Mouse (Mus musculus) CH12.LX (cell line): Measurements from ENCODE around the gene Tex21. TPM values are rescaled to one million over a fixed set of nuclear protein-coding genes. Genes with fewer than 3 reads are reported as not detected.

Experiments used
- DNase-seq: peaks from one replicate; pipeline ENCODE4 v3.0.0-alpha.2; 2013; ENCODE audit errors: extremely low read depth
- H3K27ac ChIP-seq: 2 replicates; pipeline ENCODE4 v1.5.1; 2012; ENCODE audit warnings: low read depth, mild to moderate bottlenecking, control low read depth, moderate library complexity; ENCODE audit not compliant: insufficient read depth
- H3K27me3 ChIP-seq: replicated peaks from 2 replicates; pipeline ENCODE3; 2012; ENCODE audit warnings: inconsistent platforms
- H3K36me3 ChIP-seq, 2 experiments: replicated peaks in 1 of 2; 2 replicates each; pipeline versions ENCODE3 to v1.6.1; 2012; ENCODE audit warnings: inconsistent platforms in 1 of 2, low read length in 1 of 2, mild to moderate bottlenecking in 1 of 2, mixed read lengths in 1 of 2, moderate library complexity in 1 of 2; ENCODE audit not compliant: control insufficient read depth in 1 of 2, insufficient read depth in 1 of 2
- H3K4me1 ChIP-seq, 2 experiments: 2 replicates each; pipeline ENCODE4 v1.6.1; 2012; ENCODE audit warnings: inconsistent platforms in 1 of 2, moderate library complexity in 1 of 2; ENCODE audit not compliant: insufficient read depth in 2 of 2, control insufficient read depth in 1 of 2
- H3K4me2 ChIP-seq: 2 replicates; pipeline ENCODE4 v1.6.1; 2012; ENCODE audit warnings: low read depth, mild to moderate bottlenecking, control low read depth; ENCODE audit not compliant: poor library complexity, insufficient read depth, severe bottlenecking
- H3K4me3 ChIP-seq, 3 experiments: fragments of 150-350 bp in 1 of 3; sonication (generic) in 1 of 3; replicated peaks in 1 of 3; 2 replicates each; pipeline versions ENCODE3 to v1.5.1; 2011 to 2012; ENCODE audit warnings: low read depth in 2 of 3, low read length in 2 of 3, mild to moderate bottlenecking in 2 of 3, moderate library complexity in 2 of 3, control low read depth in 1 of 3, improper control_type of control experiment in 1 of 3, inconsistent platforms in 1 of 3, mixed read lengths in 1 of 3; ENCODE audit not compliant: poor library complexity in 1 of 3
- H3K79me2 ChIP-seq: replicated peaks from 2 replicates; pipeline ENCODE4 v1.6.1; 2012; ENCODE audit warnings: mild to moderate bottlenecking, moderate library complexity; ENCODE audit not compliant: control insufficient read depth, poor library complexity, insufficient read depth, severe bottlenecking; ENCODE audit errors: extremely low read depth
- H3K9ac ChIP-seq: 2 replicates; pipeline ENCODE4 v1.6.1; 2012; ENCODE audit warnings: low read depth, mild to moderate bottlenecking, control low read depth, moderate library complexity; ENCODE audit not compliant: insufficient read depth
- H3K9me3 ChIP-seq: replicated peaks from 2 replicates; pipeline ENCODE3; 2012; ENCODE audit warnings: low read length, inconsistent platforms, mixed read lengths
- CHD2 ChIP-seq: IDR thresholded peaks from 2 replicates; pipeline ENCODE4 v1.6.1; 2011; ENCODE audit warnings: low read length, improper control_type of control experiment
- E2F4 ChIP-seq: IDR thresholded peaks from 2 replicates; pipeline ENCODE4 v1.6.1; 2011; ENCODE audit warnings: low read depth, low read length, improper control_type of control experiment; ENCODE audit not compliant: insufficient replicate concordance
- EP300 ChIP-seq: IDR thresholded peaks from 2 replicates; pipeline ENCODE4 v1.6.1; 2011; ENCODE audit warnings: low read length, improper control_type of control experiment
- ETS1 ChIP-seq: conservative IDR thresholded peaks from 2 replicates; pipeline ENCODE4 v1.6.1; 2012; ENCODE audit warnings: low read depth, mild to moderate bottlenecking, inconsistent platforms, low read length, improper control_type of control experiment, moderate library complexity
- GABPA ChIP-seq: IDR thresholded peaks from 2 replicates; pipeline ENCODE4 v1.6.1; 2012; ENCODE audit warnings: low read depth, low read length, improper control_type of control experiment, inconsistent platforms; ENCODE audit not compliant: insufficient replicate concordance
- HCFC1 ChIP-seq: IDR thresholded peaks from 2 replicates; pipeline ENCODE4 v1.6.1; 2012; ENCODE audit warnings: low read depth, mild to moderate bottlenecking, inconsistent platforms, low read length, improper control_type of control experiment
- JUN ChIP-seq: IDR thresholded peaks from 2 replicates; pipeline ENCODE4 v1.6.1; 2011; ENCODE audit warnings: low read depth, mild to moderate bottlenecking, low read length, improper control_type of control experiment, moderate library complexity; ENCODE audit not compliant: insufficient read depth
- KAT2A ChIP-seq: IDR thresholded peaks from 2 replicates; pipeline ENCODE4 v1.6.1; 2012; ENCODE audit warnings: low read length, improper control_type of control experiment, inconsistent platforms; ENCODE audit not compliant: insufficient replicate concordance
- MAX ChIP-seq: IDR thresholded peaks from 2 replicates; pipeline ENCODE4 v1.6.1; 2011; ENCODE audit warnings: low read length, improper control_type of control experiment
- MXI1 ChIP-seq: IDR thresholded peaks from 2 replicates; pipeline ENCODE4 v1.6.1; 2011; ENCODE audit warnings: mild to moderate bottlenecking, low read depth, low read length, improper control_type of control experiment
- MYC ChIP-seq: IDR thresholded peaks from 2 replicates; pipeline ENCODE4 v1.6.1; 2011; ENCODE audit warnings: low read depth, mild to moderate bottlenecking, improper control_type of control experiment, low read length
- NRF1 ChIP-seq: IDR thresholded peaks from 2 replicates; pipeline ENCODE4 v1.6.1; 2014; ENCODE audit warnings: low read depth, mild to moderate bottlenecking, inconsistent platforms, low read length, improper control_type of control experiment, moderate library complexity
- PAX5 ChIP-seq: IDR thresholded peaks from 2 replicates; pipeline ENCODE4 v1.6.1; 2012; ENCODE audit warnings: low read length, inconsistent platforms, mixed read lengths
- POLR2A ChIP-seq: IDR thresholded peaks from 2 replicates; pipeline ENCODE4 v1.6.1; 2011; ENCODE audit warnings: low read depth, mild to moderate bottlenecking, improper control_type of control experiment, low read length
- USF1 ChIP-seq: IDR thresholded peaks from 2 replicates; pipeline ENCODE4 v1.6.1; 2014; ENCODE audit warnings: low read depth, mild to moderate bottlenecking, inconsistent platforms, low read length, improper control_type of control experiment
- ZKSCAN1 ChIP-seq: IDR thresholded peaks from 2 replicates; pipeline ENCODE4 v1.6.1; 2012; ENCODE audit warnings: low read depth, inconsistent platforms, low read length, improper control_type of control experiment, borderline replicate concordance
- dilution Hi-C: fragments of 300-500 bp; cut with MboI; formaldehyde crosslinking; loops from 2 replicates; pipeline ENCODE4 v1.14.3; 2020; ENCODE audit warnings: low sequenced_read_pairs; ENCODE audit not compliant: extremely low pct_unique_long_range_greater_than_20kb, extremely low pct_ligation_motif_present
- in situ Hi-C: fragments of 300-500 bp; cut with MboI; formaldehyde crosslinking; loops from 3 replicates; pipeline ENCODE4 v1.14.3; 2019; ENCODE audit warnings: low sequenced_read_pairs, low pct_ligation_motif_present, low pct_unique_long_range_greater_than_20kb, mixed read lengths
- polyA plus RNA-seq: library from polyadenylated mRNA; unstranded; fragments of >175 nt; gene quantifications from 2 replicates; pipeline ENCODE4 v1.2.1, GENCODE M21; 2012; ENCODE audit warnings: low read depth; ENCODE audit not compliant: insufficient read length
- total RNA-seq, 2 experiments: library from RNA; depleted of rRNA; stranded (reverse); fragments of 300-350 nt in 1 of 2; fragments of >200 nt in 1 of 2; gene quantifications; 2 replicates each; pipeline ENCODE4 v1.2.3; 2012 to 2014

Tex21 gene
- total and polyA plus RNA-seq, 3 experiments, result 0.11 to 0.42 (median 0.29) TPM

GRCm38 (mm10) chr12:76281111-76281660 is 34.6 kb upstream of the Tex21 start:
- dilution Hi-C loops (no loop called here), in situ Hi-C loops (no loop called here)
- no peak for DNase-seq
- no peak overlapping the region for H3K9ac ChIP-seq
- H3K79me2 ChIP-seq, result peaks cover 3% of the 10 kb centered on the region; the same call in 1 of the 2 replicates
- no peaks in the 10 kb centered on the region for H3K27me3 ChIP-seq
- no peaks in the 10 kb centered on the region for H3K9me3 ChIP-seq
- H3K36me3 ChIP-seq, result peaks cover 76 to 98% of the 10 kb centered on the region in 2 experiments
- no peak for TF ChIP-seq CHD2
- no peak for TF ChIP-seq HCFC1
- TF ChIP-seq POLR2A, result no peak
- TF ChIP-seq USF1, result no peak
- no peak for TF ChIP-seq MAX
- no peak for TF ChIP-seq MYC
- TF ChIP-seq JUN, result no peak
- TF ChIP-seq NRF1, result no peak
- no peak for TF ChIP-seq PAX5
- no peak overlapping the region for H3K27ac ChIP-seq
- H3K4me3 ChIP-seq, result no peak overlapping the region
- H3K4me1 ChIP-seq, result no peaks in the 10 kb centered on the region
- no peak overlapping the region for H3K4me2 ChIP-seq

GRCm38 (mm10) chr12:76280556-76280955 is 34.0 kb upstream of the Tex21 start:
- no peaks in the 10 kb centered on the region for H3K4me1 ChIP-seq
- H3K4me2 ChIP-seq, result no peak overlapping the region
- DNase-seq, result no peak
- H3K36me3 ChIP-seq, result peaks cover 75 to 99% of the 10 kb centered on the region in 2 experiments
- no peaks in the 10 kb centered on the region for H3K9me3 ChIP-seq
- dilution Hi-C loops (no loop called here), in situ Hi-C loops (no loop called here)
- TF ChIP-seq ETS1 (no peak), GABPA (no peak), E2F4 (no peak), EP300 (no peak), ZKSCAN1 (no peak), MXI1 (no peak), KAT2A (no peak), CHD2 (no peak)
- no peak overlapping the region for H3K9ac ChIP-seq
- no peak overlapping the region for H3K27ac ChIP-seq
- H3K79me2 ChIP-seq, result peaks cover 3% of the 10 kb centered on the region; the same call in 1 of the 2 replicates
- no peak overlapping the region for H3K4me3 ChIP-seq
- no peaks in the 10 kb centered on the region for H3K27me3 ChIP-seq
